Mouse (Mus musculus) spleen, adult 12 weeks (tissue): Measurements from ENCODE around the gene Ltbr.

Experiments
- DNase-seq: peaks from one replicate; pipeline ENCODE4 v3.0.0; 2022; ENCODE audit warnings: low spot score

Gene Ltbr

DNA sequence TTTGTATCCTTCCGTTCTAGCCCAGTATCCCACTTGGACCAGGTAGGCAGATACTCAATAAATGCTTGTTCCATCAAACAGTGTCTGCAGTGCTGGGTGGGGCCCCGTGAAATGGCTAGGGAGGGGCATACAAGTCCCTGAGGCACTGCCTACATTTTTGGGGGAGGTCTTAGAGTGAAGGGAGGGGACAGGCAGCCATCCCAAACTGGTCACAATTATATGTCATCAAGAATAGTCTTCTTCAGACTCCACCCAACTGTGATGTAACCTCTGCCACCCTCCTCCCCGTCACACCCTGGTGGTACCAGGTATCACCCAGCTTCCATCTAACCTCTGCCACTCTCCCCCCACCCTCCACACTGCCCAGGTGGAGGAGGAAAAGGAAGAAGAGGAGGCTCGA lies 31.2 kb upstream of the Ltbr start:
- no peak for DNase-seq

DNA sequence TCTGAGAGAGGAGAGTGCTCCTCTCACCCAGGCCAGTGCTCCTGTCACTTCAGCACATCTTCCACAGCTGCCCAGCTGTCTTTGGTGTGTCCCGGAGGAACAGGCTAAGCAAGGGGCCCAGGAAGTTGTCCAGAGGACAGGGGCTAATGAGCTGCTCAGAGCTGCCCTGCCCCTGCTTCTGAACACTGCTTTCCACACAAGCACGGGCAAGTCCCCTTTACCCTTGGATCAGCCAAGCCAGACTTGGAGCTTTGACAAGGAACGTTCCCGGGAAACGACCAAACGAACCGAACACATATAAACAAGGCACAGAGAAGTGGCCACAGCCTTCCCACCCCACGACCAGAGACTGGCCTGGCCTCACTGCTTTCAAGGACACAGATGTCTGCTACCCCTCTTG lies 30.4 kb upstream of the Ltbr start:
- DNase-seq = no peak

DNA sequence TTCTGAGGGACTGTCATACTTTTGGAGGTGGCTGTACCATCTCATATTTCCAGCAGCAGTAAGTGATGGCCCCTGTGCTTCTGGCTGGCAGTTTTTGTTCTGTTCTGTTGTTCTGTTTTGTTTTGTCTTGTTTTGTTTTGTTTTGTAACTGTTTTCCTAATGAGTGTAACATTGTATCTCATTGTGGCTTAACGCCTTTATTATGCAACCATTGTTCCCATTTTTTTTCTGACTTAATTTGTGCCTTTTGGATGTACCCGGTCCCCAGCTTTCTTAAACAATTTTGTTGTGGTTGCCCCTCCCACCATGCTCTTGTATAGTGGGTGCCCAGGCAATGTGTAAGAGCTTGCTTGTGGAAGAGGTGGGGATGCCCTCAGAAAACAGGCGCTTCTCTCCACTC lies 28.5 kb upstream of the Ltbr start:
- no peak for DNase-seq

DNA sequence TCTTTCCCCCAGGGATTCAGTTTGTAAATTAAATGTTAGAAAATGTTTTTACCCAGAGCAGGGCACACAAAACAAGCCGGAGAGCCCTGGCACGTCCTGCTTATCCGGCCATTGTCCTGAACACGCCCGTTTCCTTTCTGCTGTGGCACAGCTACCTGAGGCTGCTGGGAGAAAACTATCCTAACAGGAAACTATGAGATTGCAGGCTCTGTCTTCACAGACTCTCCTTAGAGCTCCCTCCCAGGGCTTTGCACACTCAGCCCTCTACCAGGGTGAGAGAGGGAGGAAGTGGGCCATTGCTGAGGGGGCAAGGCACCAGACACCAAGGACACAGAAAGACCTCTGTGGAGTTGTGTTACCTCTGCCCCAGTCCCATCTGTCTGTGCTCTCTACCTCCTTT lies 26.6 kb upstream of the Ltbr start:
- DNase-seq = no peak

DNA sequence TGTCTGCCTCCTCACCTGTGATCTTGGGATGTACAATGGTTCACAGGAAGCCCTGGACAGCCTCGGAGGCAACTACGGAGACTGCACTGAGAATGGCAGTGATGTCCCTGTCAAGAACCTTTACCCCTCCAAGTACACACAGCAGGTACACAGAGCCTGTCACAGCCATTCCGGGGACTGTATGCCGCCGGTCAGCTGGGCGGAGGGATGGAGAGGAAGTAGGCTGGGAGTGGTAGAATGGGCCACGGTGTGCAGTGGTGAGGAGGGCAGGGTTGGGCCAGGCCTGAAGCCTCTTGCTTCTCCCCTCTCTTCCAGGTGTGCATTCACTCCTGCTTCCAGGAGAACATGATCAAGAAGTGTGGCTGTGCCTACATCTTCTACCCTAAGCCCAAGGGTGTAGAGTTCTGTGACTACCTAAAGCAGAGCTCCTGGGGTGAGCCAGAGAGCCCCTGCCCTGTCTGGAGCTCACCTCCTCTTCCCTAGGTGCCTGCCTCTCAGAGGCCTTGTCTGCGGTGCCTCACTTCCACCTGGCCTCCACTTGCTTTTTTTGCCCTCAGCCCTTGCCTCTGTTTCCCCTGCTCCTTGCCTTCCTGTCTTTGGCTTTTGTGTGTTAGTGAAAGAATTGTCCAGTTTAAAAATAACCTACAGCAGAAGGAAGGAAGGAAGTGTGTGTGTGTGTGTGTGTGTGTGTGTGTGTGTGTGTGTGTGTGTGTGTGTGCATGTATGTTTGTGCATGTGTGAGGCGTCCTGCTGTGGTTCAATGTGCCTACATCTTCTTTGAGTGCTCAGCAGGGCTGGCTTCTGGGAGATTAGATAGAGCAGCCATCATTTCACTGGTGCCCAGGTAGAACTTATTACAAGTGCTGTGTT lies 25.3 kb upstream of the Ltbr start:
- DNase-seq = no peak

DNA sequence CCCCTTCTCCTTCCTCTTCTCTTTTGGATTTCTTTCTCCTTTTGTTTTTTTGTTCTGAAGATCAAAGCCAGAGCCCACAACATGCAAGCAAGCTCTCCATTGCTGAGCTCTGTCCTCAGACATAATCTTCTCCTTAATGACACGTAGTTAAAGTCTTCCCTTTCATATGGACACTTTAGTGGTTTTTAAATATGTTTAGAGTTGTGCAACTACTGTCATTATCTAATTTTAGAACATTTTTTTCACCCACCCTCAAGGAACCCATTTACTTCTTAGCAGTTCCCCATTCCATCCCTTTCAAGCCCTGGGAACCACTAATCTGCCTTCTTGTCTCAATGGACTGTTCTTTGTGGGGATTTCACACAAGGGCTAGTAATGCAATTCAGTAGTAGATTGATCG lies 20.7 kb upstream of the Ltbr start:
- DNase-seq = no peak

DNA sequence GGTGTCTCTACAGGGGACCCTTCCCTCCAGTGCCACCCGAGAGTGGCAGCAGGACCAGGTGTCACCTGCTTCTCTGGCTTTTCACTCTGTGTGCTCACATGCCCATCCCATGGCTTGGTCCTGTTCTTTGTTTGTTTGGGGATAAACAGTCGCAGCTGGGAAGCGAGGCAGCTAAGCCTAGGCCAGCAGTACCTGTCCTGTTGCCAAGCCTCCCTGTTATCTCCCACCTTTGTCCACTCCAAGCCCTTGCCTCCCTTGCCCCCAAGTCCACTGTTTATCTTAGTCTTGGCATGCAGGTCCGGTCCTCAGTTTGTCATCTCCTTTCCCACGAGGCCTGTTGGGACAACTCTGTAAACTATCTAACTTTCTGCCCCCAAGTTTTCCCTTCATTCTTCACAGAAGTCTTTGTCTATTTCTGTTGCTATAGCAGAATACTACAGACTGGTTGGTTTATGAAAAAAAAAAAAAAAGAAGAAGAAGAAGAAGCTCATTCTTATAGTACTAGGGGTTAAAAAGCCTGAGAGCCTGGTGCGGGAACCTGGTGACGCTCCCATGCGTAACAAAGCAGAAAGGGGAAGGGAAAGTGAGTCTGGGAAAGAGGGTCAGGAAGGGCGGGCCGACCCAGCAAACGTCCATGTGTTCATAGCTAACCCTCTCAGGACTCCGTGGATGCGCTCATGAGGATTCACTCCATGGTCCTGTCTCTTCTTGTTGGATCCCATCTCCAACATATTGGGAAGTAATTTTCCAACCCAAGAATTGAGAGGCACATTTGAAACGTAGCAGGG lies 19.6 kb upstream of the Ltbr start:
- DNase-seq = no peak

DNA sequence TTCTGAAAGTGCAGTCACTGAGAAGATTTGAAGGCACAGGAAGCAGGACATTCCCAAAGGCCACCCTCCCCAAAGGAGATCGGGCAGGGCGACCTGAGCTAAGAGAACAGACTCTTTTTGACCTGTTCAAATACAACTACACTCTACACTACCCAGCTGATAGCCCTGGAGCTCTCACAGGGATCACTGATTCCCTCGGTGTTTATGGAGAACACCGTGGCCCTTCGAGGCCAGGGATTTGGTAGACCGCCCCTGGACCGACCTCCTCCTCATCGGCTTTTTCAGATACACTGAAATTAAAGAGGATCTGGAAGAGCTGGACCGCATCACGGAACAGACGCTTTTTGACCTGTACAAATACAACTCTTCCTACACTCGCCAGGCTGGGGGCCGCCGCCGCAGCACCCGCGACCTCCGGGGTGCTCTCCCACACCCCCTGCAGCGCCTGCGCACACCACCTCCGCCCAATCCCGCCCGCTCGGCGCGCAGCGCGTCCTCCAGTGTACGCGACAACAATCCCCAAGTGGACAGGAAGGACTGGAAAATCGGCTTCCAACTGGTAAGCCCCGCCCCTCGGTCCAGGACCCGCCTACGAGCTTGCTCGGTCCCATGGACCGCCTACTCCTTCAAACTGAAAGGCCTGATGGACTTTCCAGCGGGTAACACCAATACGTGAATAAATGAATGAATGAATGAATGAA lies 17.1 kb upstream of the Ltbr start:
- DNase-seq = no peak

DNA sequence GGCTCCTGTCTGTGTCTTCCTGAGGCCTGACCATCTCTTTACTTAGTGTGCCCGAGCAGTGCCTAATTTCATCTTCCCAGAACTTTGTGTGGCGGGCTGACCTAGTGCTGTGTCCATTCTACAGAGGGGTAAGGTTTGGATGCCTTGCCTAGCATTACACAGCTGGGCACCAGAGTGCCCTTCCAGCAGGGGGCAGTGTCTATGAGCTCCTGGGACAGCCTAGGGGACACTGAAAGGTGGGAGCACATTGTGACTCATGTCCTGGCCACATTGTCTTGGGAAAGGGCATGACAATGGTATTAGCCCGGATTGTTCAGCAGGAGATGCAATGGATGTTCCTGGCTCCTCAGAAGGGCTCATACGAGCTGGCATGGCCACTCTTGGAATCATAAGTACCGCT lies 14.6 kb upstream of the Ltbr start:
- peak; percentile 10 for DNase-seq

DNA sequence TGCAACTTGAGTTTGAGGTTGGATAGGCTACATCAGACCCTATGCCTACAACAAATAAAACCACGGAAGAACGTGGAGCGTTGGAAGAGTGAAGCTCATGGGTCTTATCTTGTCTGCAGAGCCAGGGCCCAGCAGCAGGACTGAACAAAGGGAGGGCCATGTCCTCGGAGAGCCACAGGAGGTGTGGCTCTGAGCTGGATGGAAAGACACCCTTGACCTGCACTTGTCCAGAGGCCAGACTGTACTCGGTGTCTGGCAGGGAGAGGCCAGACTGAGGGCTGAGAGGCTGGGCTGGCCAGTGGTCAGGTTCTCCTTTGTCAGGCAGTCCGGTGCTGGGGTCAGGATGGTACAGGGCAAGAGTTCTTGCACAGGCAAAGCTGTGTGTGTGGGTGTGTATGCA lies 11.7 kb upstream of the Ltbr start:
- no peak for DNase-seq

DNA sequence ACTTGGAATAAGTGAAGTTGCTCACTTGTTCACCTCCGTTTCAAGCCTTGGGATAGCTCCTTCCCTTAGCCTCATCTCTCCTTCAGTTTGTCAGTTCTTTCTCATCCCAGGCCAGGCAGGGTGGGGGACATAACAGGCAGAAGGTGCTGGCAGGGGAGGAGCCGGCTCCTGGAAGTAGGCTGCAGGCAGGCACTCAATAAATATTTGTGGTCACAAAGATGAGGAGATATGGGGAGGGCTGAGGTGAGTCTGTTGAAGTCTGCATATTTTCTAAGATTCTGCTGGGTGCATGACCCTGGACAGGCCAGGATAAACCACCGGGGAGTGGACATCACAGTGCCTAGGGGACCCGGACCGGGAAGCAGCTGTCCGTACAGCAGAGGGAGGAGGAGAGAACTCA lies 9.9 kb upstream of the Ltbr start:
- no peak for DNase-seq

DNA sequence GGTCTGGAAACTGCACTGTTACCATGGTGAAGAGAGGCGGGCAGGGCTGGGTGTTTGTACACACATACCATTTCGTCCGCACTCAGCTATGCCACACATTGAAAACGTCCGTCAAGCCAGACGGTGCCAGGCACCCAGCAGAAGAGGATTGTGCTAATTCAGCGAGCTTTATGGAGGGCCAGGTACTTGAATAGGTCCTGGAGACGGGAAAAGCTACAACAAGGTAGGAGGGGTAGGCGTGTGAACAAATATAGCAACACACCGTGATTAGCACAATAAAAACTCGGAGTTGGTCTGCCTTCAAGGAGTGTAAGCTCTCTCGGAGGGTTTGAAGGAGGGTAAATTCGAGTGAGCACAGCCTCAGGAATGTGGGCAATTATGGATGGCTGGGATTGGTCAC lies 9.1 kb upstream of the Ltbr start:
- DNase-seq = no peak

DNA sequence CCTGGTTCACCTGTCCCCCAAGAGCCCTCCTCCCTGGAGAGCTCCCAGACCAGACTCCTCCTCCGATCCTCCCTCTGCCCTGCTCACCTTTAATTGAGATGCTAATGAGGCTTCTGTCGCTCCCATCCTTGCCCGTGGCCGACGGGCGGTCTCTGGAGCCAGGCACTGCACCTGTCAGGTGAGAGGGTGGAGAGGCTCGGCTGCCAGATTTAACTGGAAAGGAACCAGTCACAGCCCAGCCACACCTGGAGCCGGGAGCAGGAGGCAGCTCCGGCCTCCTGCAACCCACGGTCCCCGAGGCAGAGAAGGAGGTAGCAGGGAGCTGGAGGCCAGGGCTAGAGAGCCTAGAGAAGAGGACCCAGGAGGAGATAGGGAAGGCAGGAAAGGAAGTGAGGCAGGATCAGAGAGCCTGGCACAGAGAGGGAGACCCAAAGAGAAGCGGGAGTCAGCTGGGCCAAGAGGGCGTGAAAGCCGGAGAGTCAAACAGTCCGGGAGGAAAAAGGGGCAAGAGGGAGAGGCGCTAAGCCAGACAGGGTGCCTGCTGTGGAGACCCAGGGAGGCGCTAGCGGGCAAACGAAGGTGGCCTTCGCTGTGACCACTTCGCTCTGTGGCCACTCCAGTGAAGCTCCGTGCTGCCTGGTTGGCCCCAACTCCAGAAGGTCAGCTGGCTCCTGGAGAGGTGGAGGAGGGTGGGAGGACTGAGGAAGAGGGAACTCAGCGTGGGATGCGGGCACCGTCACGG lies 7.6 kb upstream of the Ltbr start:
- DNase-seq = no peak

DNA sequence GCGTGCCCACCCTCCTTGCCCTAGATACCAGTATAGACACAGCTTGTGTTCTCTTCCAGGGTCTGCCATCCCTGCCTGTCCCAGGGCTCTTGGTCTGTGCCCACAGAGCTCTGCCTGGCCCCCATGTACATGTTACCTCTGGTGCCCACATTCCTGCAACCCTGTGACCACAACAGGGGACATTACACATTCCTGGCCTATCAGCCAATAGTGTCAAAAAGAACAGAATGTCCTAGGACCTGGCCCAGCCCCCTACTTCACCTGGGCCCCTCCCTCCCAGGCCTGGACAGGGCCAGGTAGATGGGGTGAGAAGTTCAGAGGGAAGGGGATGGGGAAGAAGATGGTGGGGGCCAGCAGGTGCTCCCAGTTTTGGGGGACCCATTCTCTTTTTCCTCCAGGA lies 6.6 kb upstream of the Ltbr start, which contains the start of gene Scnn1a:
Gene Scnn1a, plus strand, starts transcription at position 337 of the 400 bp plus-strand sequence.
- DNase-seq = no peak

DNA sequence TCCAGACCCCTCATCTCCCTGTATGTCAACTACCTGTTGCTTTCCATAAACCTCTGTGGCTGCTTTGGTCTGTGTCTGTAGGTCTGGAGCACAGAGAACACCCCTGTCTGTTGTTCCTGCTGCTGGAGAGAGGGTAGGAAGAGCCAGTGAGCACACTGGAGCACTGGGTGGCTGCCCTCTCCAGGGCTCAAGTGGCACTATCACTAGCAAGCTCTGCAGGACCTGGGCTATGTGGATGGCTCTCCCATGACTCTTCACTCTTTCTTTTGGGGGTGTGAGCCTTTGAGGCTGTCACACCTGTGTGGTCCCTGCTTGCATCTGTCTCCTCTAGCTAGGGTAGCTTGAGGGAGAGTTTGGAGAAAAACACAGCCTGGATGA lies 6.2 kb upstream of the Ltbr start:
- no peak for DNase-seq

DNA sequence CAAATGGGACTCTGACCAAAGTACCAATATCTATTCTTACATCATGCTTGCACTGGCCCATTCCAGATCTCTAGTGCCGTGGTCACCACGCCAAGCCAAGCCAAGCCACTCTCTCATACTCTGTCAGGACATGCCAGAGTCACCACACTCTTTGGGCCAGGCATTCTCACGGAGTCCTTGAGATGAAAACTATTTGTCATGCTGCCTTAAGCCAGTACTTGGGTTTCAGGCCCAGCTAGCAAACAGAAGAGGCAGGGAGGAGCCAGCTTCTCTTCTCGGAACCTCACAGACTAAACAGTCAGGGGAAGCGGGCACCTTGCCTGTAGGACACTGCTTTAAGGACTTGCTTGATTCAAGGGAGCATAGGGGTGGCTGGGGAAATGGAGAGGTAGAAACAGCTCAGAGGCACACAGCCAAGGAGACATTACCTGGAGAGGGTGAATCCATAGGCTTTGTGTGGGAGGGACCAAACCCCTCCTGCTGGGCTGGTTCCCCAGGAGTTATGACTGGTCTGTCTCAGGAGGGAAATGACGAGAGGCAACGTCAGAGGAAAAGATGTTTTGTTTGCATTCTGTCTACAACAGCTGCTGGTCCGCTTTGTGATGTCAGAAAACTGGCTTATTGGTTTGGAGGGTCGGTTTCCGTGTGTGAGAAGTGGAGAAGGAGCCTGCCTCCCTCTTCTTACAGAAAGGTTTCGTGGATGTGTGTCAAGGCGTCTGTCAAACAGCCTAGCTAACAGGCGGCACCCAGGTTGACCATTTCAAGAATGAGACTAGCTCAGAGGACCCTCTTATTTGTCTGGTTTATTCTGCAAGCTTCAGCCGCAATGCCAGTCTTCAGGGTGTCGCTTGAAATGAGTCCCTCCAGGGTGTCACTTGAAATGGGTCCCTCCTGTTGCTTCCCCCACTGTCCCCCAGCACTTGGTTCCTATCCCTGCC lies 5.6 kb upstream of the Ltbr start:
- DNase-seq = no peak

DNA sequence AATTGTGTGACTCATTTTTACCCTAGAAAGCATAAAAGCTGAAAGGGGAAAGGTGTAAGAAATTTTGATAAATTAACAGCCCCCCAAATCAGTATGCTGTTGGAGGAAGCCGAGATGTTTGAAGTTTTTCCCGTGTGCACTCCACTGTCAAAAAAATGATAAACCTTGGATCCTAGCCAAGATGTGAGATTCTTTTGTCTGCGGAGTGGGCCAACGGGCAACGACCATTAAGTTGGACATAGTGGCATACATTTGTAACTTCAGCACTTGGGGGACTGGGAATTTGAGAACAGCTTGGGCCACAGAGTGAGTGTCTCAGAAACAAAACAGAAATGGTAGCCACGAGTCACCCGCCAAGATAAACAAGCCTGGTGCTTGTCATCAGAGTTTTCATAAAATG lies 3.4 kb upstream of the Ltbr start:
- DNase-seq = no peak

DNA sequence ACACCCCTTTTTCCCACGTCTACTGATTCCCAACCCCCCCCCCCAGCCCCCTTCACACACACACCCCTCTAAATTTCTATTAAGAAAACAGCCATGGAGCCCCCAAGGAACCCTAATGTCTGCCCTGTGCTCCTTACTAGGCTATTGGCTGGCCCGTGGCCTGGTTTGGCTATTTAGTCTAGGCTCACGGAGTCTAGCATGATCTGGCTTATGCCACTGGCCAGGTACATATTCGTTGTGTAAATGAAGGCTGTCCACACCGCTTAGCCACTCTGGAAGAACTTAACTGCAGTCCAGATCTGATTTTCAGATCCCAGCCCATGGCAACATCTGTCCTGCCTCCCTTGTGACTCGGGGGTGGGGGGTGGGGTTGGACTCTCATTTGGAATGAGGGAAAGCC lies 1.1 kb upstream of the Ltbr start:
- DNase-seq = no peak

DNA sequence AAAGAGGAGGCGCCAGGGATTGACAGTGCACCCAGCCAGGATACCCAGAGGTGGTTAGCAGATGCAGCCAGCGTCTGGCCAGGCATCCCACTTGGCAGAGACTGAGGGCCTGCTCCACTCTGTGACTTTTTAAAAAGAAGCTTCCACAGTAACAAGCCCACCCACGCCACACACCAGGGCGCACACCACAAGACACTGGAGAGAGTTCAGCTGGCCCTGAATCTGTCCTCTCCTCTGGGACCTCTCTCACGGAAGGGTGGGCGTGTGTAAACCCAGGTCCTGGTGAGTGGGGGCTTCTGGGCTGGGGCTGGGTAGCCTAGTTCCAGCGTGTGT lies 512 bp upstream of the Ltbr start:
- DNase-seq = no peak

DNA sequence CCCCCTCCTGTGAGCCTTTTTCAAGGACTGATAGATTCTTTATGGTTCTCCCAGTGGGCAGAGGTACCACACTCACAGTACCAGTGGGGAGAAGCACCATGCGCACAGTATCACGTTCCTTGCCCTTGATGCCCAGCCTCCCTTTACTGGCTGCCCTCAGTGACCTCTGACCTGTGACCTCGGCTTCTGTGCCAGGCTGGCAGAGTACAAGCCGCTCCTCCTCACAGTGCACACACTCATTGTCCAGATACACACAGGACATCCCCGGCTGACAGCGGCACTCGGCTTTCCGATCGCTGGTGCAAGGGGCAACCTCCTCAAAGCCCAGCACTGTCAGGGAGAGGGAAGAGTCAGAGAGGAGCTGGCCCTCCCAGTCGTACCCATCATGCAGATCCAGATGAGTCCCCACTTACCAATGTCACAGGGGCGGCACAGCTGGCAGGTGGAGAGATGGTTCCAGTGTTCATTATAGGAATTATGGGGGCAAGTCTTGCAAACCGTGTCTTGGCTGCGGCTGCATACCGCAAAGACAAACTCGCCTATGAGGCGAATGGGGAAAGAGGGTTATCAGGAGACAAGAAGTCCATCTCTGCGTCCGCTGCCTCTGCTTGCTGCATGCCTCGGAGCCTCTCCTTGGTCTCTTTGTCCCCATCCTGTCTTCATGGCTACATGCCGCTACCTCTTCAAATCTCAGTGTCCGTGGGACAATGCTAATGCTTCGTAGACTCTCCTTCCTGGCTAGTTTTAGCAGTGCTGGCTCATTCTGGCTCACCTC lies 917 bp downstream of the Ltbr start:
- no peak for DNase-seq
